Comparison of ENCODE assay signal across 7 mouse cellular contexts in the genomic region with DNA sequence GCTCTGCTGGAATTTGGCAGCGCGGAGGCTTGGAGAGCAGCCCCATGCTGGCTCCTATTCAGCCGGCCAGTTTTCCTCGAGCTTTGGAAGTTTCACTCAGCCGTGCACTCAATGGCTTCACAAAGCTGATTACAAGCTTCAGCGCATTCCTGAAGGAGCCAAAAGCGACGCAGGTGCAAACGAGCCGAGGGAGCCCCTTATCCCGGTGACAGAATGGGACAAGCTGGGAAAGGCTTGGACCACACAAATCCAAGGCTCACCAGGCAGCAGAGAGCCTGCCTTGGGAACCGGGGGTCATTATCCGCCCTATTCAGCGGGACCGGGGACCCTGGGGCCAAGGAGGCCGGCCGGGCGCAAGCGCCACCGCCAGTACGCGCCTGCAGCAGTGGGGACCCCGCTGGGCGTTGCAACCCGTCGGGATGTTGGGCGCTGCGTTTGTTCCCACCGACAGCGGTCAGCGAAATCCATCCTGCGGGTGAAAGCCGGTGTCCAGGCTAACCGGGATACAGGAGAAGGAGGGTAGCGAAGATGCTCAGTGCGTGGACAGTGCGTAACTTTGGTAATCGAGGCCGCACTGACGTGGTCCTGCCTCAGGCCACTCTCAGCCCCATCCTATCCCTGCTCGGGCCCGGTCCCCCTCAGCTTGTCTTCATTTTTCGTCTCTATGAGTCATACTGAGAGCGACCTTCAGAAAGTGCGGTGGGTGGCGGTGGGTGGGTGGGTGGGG. TPM values are rescaled to one million over a fixed set of nuclear protein-coding genes. Genes with fewer than 3 reads are reported as not detected.
A peak's percentile ranks its signal among the peaks of the same experiment; 100 is the strongest.
DNase-seq lines count a peak whose midpoint lies in the region; ATAC-seq lines count a peak whose summit lies in the region.

No protein-coding gene starts in this region.

- H3K27me3 ChIP-seq in embryonic facial prominence, embryonic 15.5 days: peaks cover 97% of the 10 kb centered on the region
- peaks cover 82% of the 10 kb centered on the region for H3K27me3 ChIP-seq in limb, embryonic 11.5 days (ENCODE audit: control insufficient read depth, insufficient read depth, low read length)

- peaks cover 18% of the 10 kb centered on the region for H3K4me1 ChIP-seq in embryonic facial prominence, embryonic 15.5 days
- H3K4me1 ChIP-seq in limb, embryonic 11.5 days (ENCODE audit: control insufficient read depth, insufficient read depth, low read length): 0 out of 2 replicates have a peak, but pooled peaks cover 3% of the 10 kb centered on the region

- DNase-seq in urinary bladder, postnatal 14 days (ENCODE audit: low spot score): peak; percentile 7
- DNase-seq in urinary bladder, adult 18-20 months (ENCODE audit: low spot score in 2 of 2): no peak
- DNase-seq in heart, postnatal 4 days: peak; percentile 58
- DNase-seq in limb, embryonic 11.5 days (ENCODE audit: low spot score): peak; percentile 46
- peak; percentile 32 for DNase-seq in right cerebral cortex, postnatal 14 days
- no peak for DNase-seq in gastrocnemius, postnatal 14 days

- peak overlapping the region; percentile 24 for H3K4me3 ChIP-seq in embryonic facial prominence, embryonic 15.5 days (replicated peaks)
- peak overlapping the region; percentile 20; the same call in 1 of the 2 replicates for H3K4me3 ChIP-seq in limb, embryonic 11.5 days (ENCODE audit: low read depth, low read length)

- no peak overlapping the region for H3K27ac ChIP-seq in embryonic facial prominence, embryonic 15.5 days (replicated peaks)
- H3K27ac ChIP-seq in limb, embryonic 11.5 days (replicated peaks; ENCODE audit: low read depth, low read length): no peak overlapping the region

- WGBS in embryonic facial prominence, embryonic 15.5 days: 2% methylated on average over 46 of the region's 46 CpGs
- WGBS in limb, embryonic 11.5 days: 2% methylated on average over 46 of the region's 46 CpGs

- H3K36me3 ChIP-seq in embryonic facial prominence, embryonic 15.5 days: no peaks in the 10 kb centered on the region
- no peaks in the 10 kb centered on the region for H3K36me3 ChIP-seq in limb, embryonic 11.5 days (ENCODE audit: control insufficient read depth, insufficient read depth, low read length)

- H3K9me3 ChIP-seq in embryonic facial prominence, embryonic 15.5 days (replicated peaks): no peaks in the 10 kb centered on the region
- H3K9me3 ChIP-seq in limb, embryonic 11.5 days (ENCODE audit: control insufficient read depth, low read length): no peaks in the 10 kb centered on the region

- H3K4me2 ChIP-seq in embryonic facial prominence, embryonic 15.5 days (replicated peaks): peak overlapping the region; percentile 35; the same call in 1 of the 2 replicates
- H3K4me2 ChIP-seq in limb, embryonic 11.5 days (ENCODE audit: low read depth, severe bottlenecking): peak overlapping the region; percentile 20

- no peak overlapping the region for H3K9ac ChIP-seq in embryonic facial prominence, embryonic 15.5 days
- H3K9ac ChIP-seq in limb, embryonic 11.5 days (ENCODE audit: low read length): no peak overlapping the region

- 0 out of 2 replicates have a peak, but pooled peaks have one; percentile 39 for ATAC-seq in embryonic facial prominence, embryonic 15.5 days (ENCODE audit: insufficient number of reproducible peaks, low FRiP score, low TSS enrichment, low read depth)
- no peak for ATAC-seq in limb, embryonic 11.5 days (ENCODE audit: insufficient number of reproducible peaks, low FRiP score, low TSS enrichment, low read depth)

- intact Hi-C loops in gastrocnemius, postnatal 14 days (cut with DNase I; ENCODE audit: low total_unique reads): no loop called here

RNA-seq across cellular contexts. Expression of gene Sox1, which starts 35.2 kb away (rescaled TPM):
- polyA plus RNA-seq in embryonic facial prominence, embryonic 15.5 days (2015; fragmentation: Nextera tagmentation; extraction: Ambion mirVana): 0.03 TPM in 1 of 2 replicates, not detected in the other
- total RNA-seq in heart, postnatal 4 days (2021): not detected
- not detected in 2 replicates for polyA plus RNA-seq in limb, embryonic 11.5 days (2014; fragmentation: Nextera tagmentation; extraction: Ambion mirVana)
- not detected for total RNA-seq in gastrocnemius, postnatal 14 days (2021)

Comparison
In these comparisons a context has a peak if more than half of its experiments do, and no peak if none do; other contexts are left out.
1. DNase-seq: peak in urinary bladder, postnatal 14 days (single experiment), heart, postnatal 4 days (single experiment), limb, embryonic 11.5 days (single experiment) and right cerebral cortex, postnatal 14 days (single experiment); none in urinary bladder, adult 18-20 months (0 of 2) and gastrocnemius, postnatal 14 days (single experiment).